Mouse (Mus musculus) ES-E14 (cell line): ENCODE measurements at regions not wholly inside any gene's neighbourhood (a gene's known extent, or its start where the extent isn't known, plus 50 kb on each side); places are given as distances from the start of the nearest gene placed in this dataset.
A peak's percentile ranks its signal among the peaks of the same experiment; 100 is the strongest.

Source experiments
- DNase-seq: peaks from one replicate; pipeline ENCODE4 v3.0.0-alpha.2; 2013; ENCODE audit warnings: low read depth, low spot score
- H3K27ac ChIP-seq: 2 replicates; pipeline ENCODE4 v1.5.1; 2012; ENCODE audit warnings: low read depth, mild to moderate bottlenecking, low read length, moderate library complexity, mixed read lengths; ENCODE audit not compliant: poor library complexity, insufficient read depth, severe bottlenecking
- H3K36me3 ChIP-seq: 2 replicates; pipeline ENCODE4 v1.6.1; 2012; ENCODE audit warnings: mild to moderate bottlenecking, low read length, moderate library complexity, mixed read lengths; ENCODE audit not compliant: control insufficient read depth, poor library complexity, insufficient read depth, severe bottlenecking
- H3K4me1 ChIP-seq, 2 experiments: fragments of 150-350 bp in 1 of 2; sonication (generic) in 1 of 2; 2 replicates each; pipeline ENCODE4 v1.6.1; 2012; ENCODE audit warnings: low read length in 2 of 2, mild to moderate bottlenecking in 1 of 2, mixed read lengths in 1 of 2; ENCODE audit not compliant: control insufficient read depth in 2 of 2, insufficient read depth in 2 of 2, poor library complexity in 1 of 2
- H3K4me3 ChIP-seq, 2 experiments: fragments of 150-350 bp in 1 of 2; sonication (generic) in 1 of 2; 2 replicates each; pipeline ENCODE4 v1.5.1; 2012; ENCODE audit warnings: low read length in 2 of 2, low read depth in 1 of 2, mild to moderate bottlenecking in 1 of 2, mixed read lengths in 1 of 2; ENCODE audit not compliant: insufficient read depth in 1 of 2, poor library complexity in 1 of 2, severe bottlenecking in 1 of 2
- H3K9ac ChIP-seq: 2 replicates; pipeline ENCODE4 v1.6.1; 2012; ENCODE audit warnings: low read depth, mild to moderate bottlenecking, low read length, mixed read lengths; ENCODE audit not compliant: poor library complexity, insufficient read depth, severe bottlenecking
- H3K9me3 ChIP-seq: fragments of 150-350 bp; sonication (generic); 2 replicates; pipeline ENCODE4 v1.6.1; 2012; ENCODE audit warnings: low read depth, mild to moderate bottlenecking, low read length; ENCODE audit not compliant: control insufficient read depth, insufficient read depth
- CHD2 ChIP-seq: IDR thresholded peaks from 2 replicates; pipeline ENCODE4 v1.6.1; 2014; ENCODE audit warnings: mild to moderate bottlenecking, low read depth, low read length, inconsistent platforms
- HCFC1 ChIP-seq: IDR thresholded peaks from 2 replicates; pipeline ENCODE4 v1.6.1; 2012; ENCODE audit warnings: low read length, inconsistent platforms, borderline replicate concordance; ENCODE audit not compliant: insufficient read depth
- MAFK ChIP-seq: IDR thresholded peaks from 2 replicates; pipeline ENCODE4 v1.6.1; 2014; ENCODE audit warnings: mild to moderate bottlenecking, low read depth, low read length, inconsistent platforms; ENCODE audit not compliant: insufficient read depth
- ZC3H11A ChIP-seq: IDR thresholded peaks from 2 replicates; pipeline ENCODE4 v1.6.1; 2012; ENCODE audit warnings: low read depth, mild to moderate bottlenecking, inconsistent platforms, low read length, borderline replicate concordance
- ZNF384 ChIP-seq: IDR thresholded peaks from 2 replicates; pipeline ENCODE4 v1.6.1; 2012; ENCODE audit warnings: low read depth, low read length, inconsistent platforms
- in situ Hi-C, 2 experiments: fragments of 600-800 bp; cut with MboI; formaldehyde crosslinking; loops; one replicate each; pipeline ENCODE4 v1.15.1; 2025; ENCODE audit warnings: low sequenced_read_pairs in 2 of 2, inconsistent platforms in 1 of 2; ENCODE audit not compliant: unreplicated experiment in 2 of 2

DNA sequence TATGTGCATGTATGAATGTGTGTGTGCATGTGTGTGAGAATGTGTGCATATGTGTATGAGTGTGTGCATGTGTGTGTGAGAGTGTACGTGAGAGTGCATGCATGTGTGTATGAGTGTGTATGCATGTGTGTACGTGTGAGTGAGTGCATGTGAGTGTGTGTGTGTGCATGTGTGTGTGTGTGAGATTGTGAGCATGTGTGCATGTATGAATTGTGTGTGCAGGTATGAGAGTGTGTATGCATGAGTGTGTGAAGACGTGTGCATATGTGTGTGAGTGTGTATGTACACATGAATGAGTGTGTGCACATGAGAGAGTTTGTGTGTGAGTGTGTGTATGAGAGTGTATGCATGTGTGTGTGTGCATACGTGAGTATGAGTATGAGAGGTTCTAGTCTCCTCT, 71.1 kb downstream of the Gpr6 start:
- TF ChIP-seq CHD2 (no peak), ZNF384 (no peak), ZC3H11A (no peak)
- Histone ChIP-seq H3K4me1 (peaks cover 2 to 4% of the 10 kb centered on the region in 2 experiments; a peak in 2 of 4 replicates), H3K27ac (no peak overlapping the region), H3K9ac (no peak overlapping the region), H3K9me3 (no peaks in the 10 kb centered on the region), H3K36me3 (no peaks in the 10 kb centered on the region), H3K4me3 (no peak overlapping the region)
- DNase-seq = no peak
- in situ Hi-C loops = loop anchor here in 1 of 2 experiments (10.0 to 25.0 kb wide), 3 partner anchors 294 to 686 kb away; partner anchors contain the start of gene Cd164

DNA sequence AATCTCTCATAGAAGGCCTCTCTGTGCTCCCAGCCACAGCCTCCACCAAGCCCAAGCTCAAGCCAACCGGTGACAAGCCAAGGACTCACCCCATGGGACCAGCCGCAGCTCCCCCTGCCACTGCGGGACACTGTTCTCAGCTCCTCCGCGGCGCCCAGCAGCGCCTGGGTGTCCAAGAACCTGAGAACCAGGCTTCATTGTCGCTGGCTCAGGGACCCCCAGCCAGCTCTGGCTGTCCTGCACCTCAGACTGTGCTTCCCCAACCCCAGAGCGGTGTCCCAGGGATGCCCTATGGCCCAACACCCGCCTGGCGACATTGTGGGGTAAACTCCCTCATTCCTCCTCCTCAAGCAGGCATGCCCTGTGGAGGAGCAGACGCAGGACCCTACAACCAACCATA, 72.6 kb downstream of the Gpr6 start:
- Histone ChIP-seq H3K36me3 (no peaks in the 10 kb centered on the region), H3K4me3 (peak overlapping the region; percentile 27 to 39; a peak in 2 of 4 replicates), H3K9ac (no peak overlapping the region), H3K9me3 (no peaks in the 10 kb centered on the region), H3K27ac (no peak overlapping the region), H3K4me1 (peaks cover 2 to 4% of the 10 kb centered on the region in 2 experiments; a peak in 2 of 4 replicates)
- TF ChIP-seq HCFC1 (no peak), MAFK (no peak), CHD2 (no peak), ZNF384 (no peak), ZC3H11A (no peak)
- in situ Hi-C loops = no loop called here
- DNase-seq = no peak

DNA sequence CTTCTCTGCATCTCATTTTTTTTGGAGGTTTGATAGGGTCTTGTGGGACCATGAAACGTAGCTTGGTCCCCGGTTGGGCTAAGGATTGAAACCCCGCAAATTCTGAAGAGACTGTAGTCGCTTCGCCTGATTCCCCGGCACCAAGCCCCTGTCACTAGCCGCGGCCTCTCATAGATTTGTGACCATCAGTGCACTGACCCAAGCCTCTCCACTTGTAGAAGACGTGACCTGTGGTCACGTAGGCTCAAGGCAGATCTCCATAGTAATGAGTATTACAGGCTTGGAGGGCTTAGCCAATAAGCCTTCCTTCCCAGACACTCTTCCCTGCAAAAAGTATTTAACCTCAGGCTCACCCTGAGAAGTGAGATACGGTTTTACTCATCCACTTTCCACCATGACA, 73.3 kb downstream of the Gpr6 start:
- H3K36me3 ChIP-seq = no peaks in the 10 kb centered on the region
- no peak for TF ChIP-seq CHD2
- no peak for TF ChIP-seq HCFC1
- no peak for TF ChIP-seq ZC3H11A
- no peak for TF ChIP-seq MAFK
- TF ChIP-seq ZNF384 = no peak
- no peak overlapping the region for H3K9ac ChIP-seq
- no peak overlapping the region for H3K27ac ChIP-seq
- in situ Hi-C loops = no loop called here
- DNase-seq = no peak
- H3K9me3 ChIP-seq = no peaks in the 10 kb centered on the region
- H3K4me1 ChIP-seq = peaks cover 2 to 4% of the 10 kb centered on the region in 2 experiments; a peak in 2 of 4 replicates
- H3K4me3 ChIP-seq = no peak overlapping the region

DNA sequence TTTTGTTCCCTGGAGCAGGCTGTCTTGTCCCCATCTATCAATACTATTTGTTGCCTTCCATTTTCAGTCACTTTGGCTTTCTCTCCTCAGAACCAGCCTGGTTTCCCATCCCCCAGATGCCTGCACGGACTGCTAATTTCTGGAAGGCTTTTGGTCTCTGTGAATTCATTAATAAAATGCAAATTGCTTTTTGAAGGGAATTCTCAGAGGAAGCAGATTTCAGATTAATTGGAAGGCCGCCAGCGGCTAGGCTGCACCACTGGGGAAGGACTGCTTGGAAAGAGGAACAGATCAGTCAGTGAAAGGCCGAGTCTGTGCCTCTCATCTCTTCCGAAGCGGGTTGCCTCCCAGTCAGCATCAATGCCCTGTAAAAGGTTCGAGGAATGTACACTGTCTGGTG, 73.8 kb downstream of the Gpr6 start:
- Histone ChIP-seq H3K9me3 (no peaks in the 10 kb centered on the region), H3K4me1 (peaks cover 2 to 4% of the 10 kb centered on the region in 2 experiments; a peak in 2 of 4 replicates), H3K9ac (no peak overlapping the region), H3K36me3 (no peaks in the 10 kb centered on the region), H3K4me3 (no peak overlapping the region), H3K27ac (no peak overlapping the region)
- no peak for DNase-seq
- TF ChIP-seq MAFK = no peak
- no peak for TF ChIP-seq HCFC1
- no peak for TF ChIP-seq ZNF384
- TF ChIP-seq ZC3H11A = no peak
- no peak for TF ChIP-seq CHD2
- in situ Hi-C loops = no loop called here

DNA sequence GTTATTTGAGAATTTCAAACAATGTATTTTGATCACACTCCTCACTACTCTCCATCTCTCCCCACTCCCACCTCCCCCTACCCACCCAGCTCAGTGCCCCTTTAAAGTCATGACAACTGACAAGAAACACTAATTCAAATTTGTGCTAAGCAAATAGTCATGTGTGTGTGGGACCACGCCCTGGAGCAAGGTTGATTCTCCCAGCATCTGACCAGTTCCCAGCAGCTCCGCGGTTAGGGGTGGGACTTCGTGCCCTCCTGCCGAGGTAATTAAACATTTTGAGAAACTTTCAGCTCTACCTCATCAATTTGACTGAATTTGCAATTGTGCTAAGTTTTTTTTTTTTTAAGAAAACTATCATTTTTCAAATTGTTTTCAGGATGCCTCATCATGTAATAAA, 74.5 kb downstream of the Gpr6 start:
- in situ Hi-C loops = no loop called here
- no peak overlapping the region for H3K9ac ChIP-seq
- H3K4me1 ChIP-seq = peaks cover 2 to 4% of the 10 kb centered on the region in 2 experiments; a peak in 2 of 4 replicates
- H3K4me3 ChIP-seq = no peak overlapping the region
- H3K9me3 ChIP-seq = no peaks in the 10 kb centered on the region
- H3K27ac ChIP-seq = no peak overlapping the region
- no peak for TF ChIP-seq ZNF384
- TF ChIP-seq CHD2 = no peak
- no peak for TF ChIP-seq ZC3H11A
- no peak for TF ChIP-seq HCFC1
- TF ChIP-seq MAFK = no peak
- DNase-seq = no peak
- H3K36me3 ChIP-seq = no peaks in the 10 kb centered on the region
